Mouse (Mus musculus): ENCODE measurements at regions not wholly inside any gene's neighbourhood (a gene's known extent, or its start where the extent isn't known, plus 50 kb on each side); places are given as distances from the start of the nearest gene placed in this dataset.

DNA sequence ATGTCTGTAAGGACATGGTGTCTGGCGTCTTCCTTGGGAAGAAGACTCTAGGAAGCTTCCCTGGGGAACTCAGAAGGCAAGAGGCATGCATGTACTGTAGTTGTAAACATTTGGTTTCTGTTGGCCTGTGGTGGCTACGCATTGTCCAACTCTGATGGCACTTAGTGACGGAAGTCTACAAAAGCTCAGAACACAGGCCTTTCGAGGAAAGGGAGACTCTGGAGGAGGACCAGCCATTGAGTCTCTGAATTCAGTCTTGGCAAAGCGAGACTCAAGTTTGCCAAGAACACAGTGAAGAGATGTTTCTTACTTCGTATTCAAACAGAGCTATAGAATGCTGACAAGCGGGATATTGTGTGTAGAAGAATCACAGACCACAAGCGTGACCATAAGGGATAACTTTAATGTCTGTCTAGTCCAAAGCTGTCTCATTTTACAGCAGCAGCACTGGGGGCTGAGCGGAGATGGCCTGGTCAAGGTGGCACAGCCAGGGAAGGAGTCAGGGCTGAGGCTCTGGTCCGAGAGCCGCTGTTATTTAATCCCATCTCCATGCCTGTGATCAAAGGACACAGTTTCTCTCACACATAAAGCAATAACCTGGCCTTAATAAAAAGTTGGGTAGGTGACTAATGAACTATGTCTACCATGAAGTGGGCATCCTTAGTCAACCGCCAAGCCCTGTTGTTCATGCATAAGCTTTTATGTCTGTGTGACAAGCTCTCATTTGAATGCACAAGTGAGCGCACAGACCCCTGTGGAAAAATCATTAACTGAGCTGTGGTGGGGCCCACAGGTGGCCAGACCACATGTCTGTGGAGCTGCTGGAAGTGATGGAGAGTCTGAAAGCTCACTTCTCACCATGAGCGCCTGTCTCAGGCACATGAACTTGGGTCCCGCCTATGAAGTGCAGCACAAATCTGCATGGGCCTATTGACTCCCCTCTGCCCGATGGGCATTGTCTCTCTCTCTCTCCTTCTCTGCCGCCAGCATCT, 239.4 kb upstream of the Sall1 start:
- Histone ChIP-seq H3K4me1 (ENCODE audit: insufficient read depth) (no peaks in the 10 kb centered on the region), H3K4me3 (ENCODE audit: low read depth, low read length) (no peak overlapping the region), H3K27me3 (ENCODE audit: insufficient read depth, low read length) (no peaks in the 10 kb centered on the region; the same call in 1 of the 2 replicates), H3K9ac (no peak overlapping the region), H3K27ac (ENCODE audit: low read depth, low read length) (no peak overlapping the region), H3K4me2 (ENCODE audit: low read depth) (no peak overlapping the region), H3K36me3 (ENCODE audit: insufficient read depth) (no peaks in the 10 kb centered on the region), H3K9me3 (ENCODE audit: low read length) (no peaks in the 10 kb centered on the region)
- TF ChIP-seq CTCF (IDR thresholded peaks at IDR 0.05; ENCODE audit: low read depth) = no peak
- ATAC-seq = no peak
- WGBS = 79% methylated on average over 17 of the region's 17 CpGs
- DNase-seq = no peak

GRCm38 (mm10) chr8:89279844-89280243, 235.9 kb upstream of the Sall1 start:
- Histone ChIP-seq H3K4me1 (ENCODE audit: insufficient read depth) (no peaks in the 10 kb centered on the region), H3K36me3 (ENCODE audit: insufficient read depth) (no peaks in the 10 kb centered on the region), H3K4me2 (ENCODE audit: low read depth) (no peak overlapping the region), H3K9ac (no peak overlapping the region), H3K27me3 (ENCODE audit: insufficient read depth, low read length) (no peaks in the 10 kb centered on the region), H3K4me3 (ENCODE audit: low read depth, low read length) (no peak overlapping the region), H3K9me3 (ENCODE audit: low read length) (no peaks in the 10 kb centered on the region), H3K27ac (ENCODE audit: low read depth, low read length) (no peak overlapping the region)
- 81% methylated on average over 3 of the region's 3 CpGs for WGBS
- ATAC-seq (no peak), DNase-seq (no peak)
- no peak for TF ChIP-seq CTCF (IDR thresholded peaks at IDR 0.05; ENCODE audit: low read depth)

DNA sequence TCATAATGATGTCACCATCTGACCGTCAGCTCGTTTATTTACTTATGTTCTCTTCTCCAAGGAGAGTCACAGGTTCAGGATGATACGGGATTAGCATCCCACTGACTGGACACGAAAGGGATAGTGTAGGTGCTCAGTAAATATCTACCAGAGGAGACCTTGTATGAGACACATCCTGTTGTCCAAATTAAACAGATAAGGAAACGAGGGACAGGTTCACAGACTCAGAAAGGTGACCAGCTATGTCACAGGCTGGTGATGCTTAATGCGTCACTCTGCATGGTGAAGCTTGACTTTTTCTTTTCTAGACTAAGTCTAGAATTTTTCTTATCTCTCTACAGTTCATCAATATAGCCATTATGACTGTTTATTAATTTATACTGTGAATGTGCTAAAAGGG, 235.2 kb upstream of the Sall1 start:
- no peak for TF ChIP-seq CTCF (IDR thresholded peaks at IDR 0.05; ENCODE audit: low read depth)
- H3K36me3 ChIP-seq (ENCODE audit: insufficient read depth) = no peaks in the 10 kb centered on the region
- no peak for ATAC-seq
- no peaks in the 10 kb centered on the region for H3K4me1 ChIP-seq (ENCODE audit: insufficient read depth)
- no peaks in the 10 kb centered on the region for H3K9me3 ChIP-seq (ENCODE audit: low read length)
- no peak for DNase-seq
- no peak overlapping the region for H3K27ac ChIP-seq (ENCODE audit: low read depth, low read length)
- H3K27me3 ChIP-seq (ENCODE audit: insufficient read depth, low read length) = no peaks in the 10 kb centered on the region
- no peak overlapping the region for H3K9ac ChIP-seq
- H3K4me2 ChIP-seq (ENCODE audit: low read depth) = no peak overlapping the region
- H3K4me3 ChIP-seq (ENCODE audit: low read depth, low read length) = no peak overlapping the region
- 94% methylated on average over 6 of the region's 6 CpGs for WGBS

DNA sequence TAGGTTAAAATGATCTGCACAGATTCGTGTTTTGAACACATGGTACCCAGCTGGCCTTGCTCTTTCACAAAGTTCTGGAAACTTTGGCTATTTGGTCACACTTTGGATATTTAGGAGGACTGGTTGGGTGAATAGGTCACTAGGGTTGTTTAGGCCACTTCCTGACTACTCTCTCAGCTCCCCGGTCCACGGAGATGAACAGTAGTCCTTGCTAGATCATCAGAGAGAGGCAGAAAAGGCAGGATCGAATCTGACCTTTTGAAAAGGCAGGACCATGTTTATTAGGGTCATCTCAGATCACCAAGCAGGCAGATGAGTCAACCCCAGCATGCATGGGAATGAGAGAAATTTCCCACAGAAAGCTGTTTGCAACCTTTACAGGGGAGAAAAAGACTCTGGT, 229.3 kb upstream of the Sall1 start:
- no peak overlapping the region for H3K4me2 ChIP-seq (ENCODE audit: low read depth)
- ATAC-seq = no peak

DNA sequence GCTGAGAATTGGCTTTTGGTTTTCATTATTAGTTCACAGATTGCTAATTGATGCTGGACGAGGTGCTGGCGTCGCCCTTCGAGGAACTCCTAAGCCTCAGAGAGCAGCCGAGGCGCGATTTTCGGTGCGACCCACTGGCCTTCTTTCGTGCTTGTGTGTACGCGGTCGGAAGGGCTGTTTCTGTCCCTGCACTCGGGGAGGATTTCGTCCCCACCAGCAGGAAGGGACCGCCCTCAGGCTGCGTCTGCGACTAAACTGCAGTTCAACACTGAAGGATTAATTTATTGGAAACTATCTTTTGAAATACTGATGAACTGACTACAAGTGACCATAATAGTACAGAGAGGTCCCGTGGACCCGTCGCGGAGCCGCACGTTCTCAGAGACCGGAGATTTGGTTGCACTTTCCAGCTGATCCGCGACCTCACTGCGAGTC, 228.4 kb upstream of the Sall1 start:
- no peaks in the 10 kb centered on the region; the same call in 1 of the 2 replicates for H3K27me3 ChIP-seq (ENCODE audit: insufficient read depth, low read length)
- ATAC-seq = peak; percentile 42; the same call in 1 of the 2 replicates
- peak overlapping the region; percentile 61 for H3K4me2 ChIP-seq (ENCODE audit: low read depth)
- H3K9ac ChIP-seq = peak overlapping the region; percentile 35; the same call in 1 of the 2 replicates
- DNase-seq = peak; percentile 54
- H3K4me3 ChIP-seq (ENCODE audit: low read depth, low read length) = peak overlapping the region; percentile 32
- no peaks in the 10 kb centered on the region for H3K36me3 ChIP-seq (ENCODE audit: insufficient read depth)
- no peaks in the 10 kb centered on the region for H3K9me3 ChIP-seq (ENCODE audit: low read length)
- H3K27ac ChIP-seq (ENCODE audit: low read depth, low read length) = no peak overlapping the region
- TF ChIP-seq CTCF (IDR thresholded peaks at IDR 0.05; ENCODE audit: low read depth) = no peak
- H3K4me1 ChIP-seq (ENCODE audit: insufficient read depth) = no peaks in the 10 kb centered on the region
- 2% methylated on average over 28 of the region's 28 CpGs for WGBS

More for the DNA sequence above, 229.3 kb upstream of the Sall1 start:
- DNase-seq = no peak
- TF ChIP-seq CTCF (IDR thresholded peaks at IDR 0.05; ENCODE audit: low read depth) = no peak
- H3K36me3 ChIP-seq (ENCODE audit: insufficient read depth) = no peaks in the 10 kb centered on the region
- H3K9me3 ChIP-seq (ENCODE audit: low read length) = no peaks in the 10 kb centered on the region
- no peaks in the 10 kb centered on the region for H3K4me1 ChIP-seq (ENCODE audit: insufficient read depth)
- 69% methylated on average over 4 of the region's 4 CpGs for WGBS
- no peak overlapping the region for H3K9ac ChIP-seq
- H3K4me3 ChIP-seq (ENCODE audit: low read depth, low read length) = no peak overlapping the region
- H3K27me3 ChIP-seq (ENCODE audit: insufficient read depth, low read length) = no peaks in the 10 kb centered on the region; the same call in 1 of the 2 replicates
- H3K27ac ChIP-seq (ENCODE audit: low read depth, low read length) = no peak overlapping the region

DNA sequence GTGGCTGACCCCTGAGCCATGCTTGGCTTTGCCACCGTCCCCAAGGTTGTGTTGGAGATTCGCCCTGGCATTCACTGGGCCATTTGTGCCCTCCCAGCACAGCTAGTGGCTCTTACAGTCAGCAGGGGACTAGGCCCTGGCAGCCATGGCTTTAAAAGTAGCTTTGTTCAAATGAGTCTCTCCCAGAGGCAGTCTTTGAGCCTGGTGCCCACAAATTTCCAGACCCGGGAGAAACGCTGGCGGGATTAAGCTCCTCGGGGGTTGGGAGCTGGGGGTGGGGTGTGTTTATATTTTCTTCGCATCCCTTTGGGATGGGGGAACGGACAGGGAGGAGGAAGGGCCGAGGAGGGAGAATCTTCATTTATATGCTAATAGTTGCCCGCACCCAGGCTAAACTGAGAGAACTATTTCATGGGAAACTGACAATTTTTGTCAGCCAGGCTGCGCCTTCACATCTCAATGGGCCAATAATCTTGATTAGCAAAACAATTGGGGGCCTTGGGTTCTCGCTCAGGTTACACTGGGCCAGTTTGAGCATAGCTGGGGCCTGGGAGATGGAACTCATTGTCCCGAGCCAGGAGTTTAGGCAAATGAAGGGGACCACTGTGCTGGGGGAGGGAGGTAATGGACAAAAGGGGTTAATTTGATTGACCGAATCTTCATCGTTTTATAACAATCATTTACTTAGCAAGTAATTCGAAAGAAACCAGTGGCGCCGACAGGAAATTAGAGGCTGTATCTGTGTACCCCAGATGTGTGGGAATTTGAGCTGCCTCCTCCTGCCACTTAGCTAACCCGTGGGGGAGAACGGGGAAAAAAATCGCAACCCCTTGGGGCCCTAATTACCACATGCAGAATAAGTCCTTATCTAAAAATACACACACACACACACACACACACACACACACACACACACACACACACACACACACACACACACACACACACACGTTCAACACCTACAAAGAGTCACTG, 227.7 kb upstream of the Sall1 start:
- H3K9me3 ChIP-seq (ENCODE audit: low read length) = no peaks in the 10 kb centered on the region
- no peaks in the 10 kb centered on the region for H3K36me3 ChIP-seq (ENCODE audit: insufficient read depth)
- no peak overlapping the region for H3K27ac ChIP-seq (ENCODE audit: low read depth, low read length)

More for the DNA sequence above, 227.7 kb upstream of the Sall1 start:
- Histone ChIP-seq H3K4me1 (ENCODE audit: insufficient read depth) (no peaks in the 10 kb centered on the region), H3K4me3 (ENCODE audit: low read depth, low read length) (peak overlapping the region; percentile 32), H3K4me2 (ENCODE audit: low read depth) (peak overlapping the region; percentile 61), H3K9ac (0 out of 2 replicates have a peak overlapping the region, but pooled peaks have one; percentile 35), H3K27me3 (ENCODE audit: insufficient read depth, low read length) (no peaks in the 10 kb centered on the region; the same call in 1 of the 2 replicates)
- no peak for TF ChIP-seq CTCF (IDR thresholded peaks at IDR 0.05; ENCODE audit: low read depth)
- DNase-seq (peak; percentile 38), ATAC-seq (peak; percentile 66)
- 7% methylated on average over 22 of the region's 22 CpGs for WGBS

All from forebrain, postnatal 0 days (tissue).